Mouse (Mus musculus): ENCODE measurements at regions not wholly inside any gene's neighbourhood (a gene's known extent, or its start where the extent isn't known, plus 50 kb on each side); places are given as distances from the start of the nearest gene placed in this dataset.
A peak's percentile ranks its signal among the peaks of the same experiment; 100 is the strongest.

DNA sequence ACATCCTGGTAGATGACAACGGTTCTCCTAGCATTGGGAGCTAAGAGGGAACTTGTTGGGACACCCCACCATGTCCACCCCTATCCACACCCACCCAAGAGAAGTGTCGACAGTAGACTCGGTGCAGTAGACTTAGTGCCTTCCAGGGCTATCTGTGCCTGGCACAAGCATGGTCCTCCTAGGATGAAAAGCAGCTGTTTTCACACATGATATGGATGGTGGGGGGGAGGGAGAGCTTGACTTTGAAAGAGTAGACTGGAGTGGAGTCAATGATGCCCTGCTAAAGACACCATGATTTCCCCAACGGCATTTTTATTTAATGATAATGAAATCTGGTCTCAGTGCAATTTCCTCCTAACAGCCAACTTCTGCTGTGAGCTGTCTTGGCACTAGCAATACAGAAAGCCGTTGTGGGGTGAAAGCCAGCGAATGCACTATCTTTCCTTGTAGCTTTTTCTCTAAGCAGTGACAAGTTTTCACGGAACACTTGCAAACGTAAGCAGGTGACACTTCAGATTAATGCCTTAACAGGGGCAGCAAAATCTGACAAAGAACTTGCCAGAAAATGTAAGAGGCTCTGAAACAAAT is 244.6 kb upstream of the Fn1 start:
- DNase-seq = no peak

DNA sequence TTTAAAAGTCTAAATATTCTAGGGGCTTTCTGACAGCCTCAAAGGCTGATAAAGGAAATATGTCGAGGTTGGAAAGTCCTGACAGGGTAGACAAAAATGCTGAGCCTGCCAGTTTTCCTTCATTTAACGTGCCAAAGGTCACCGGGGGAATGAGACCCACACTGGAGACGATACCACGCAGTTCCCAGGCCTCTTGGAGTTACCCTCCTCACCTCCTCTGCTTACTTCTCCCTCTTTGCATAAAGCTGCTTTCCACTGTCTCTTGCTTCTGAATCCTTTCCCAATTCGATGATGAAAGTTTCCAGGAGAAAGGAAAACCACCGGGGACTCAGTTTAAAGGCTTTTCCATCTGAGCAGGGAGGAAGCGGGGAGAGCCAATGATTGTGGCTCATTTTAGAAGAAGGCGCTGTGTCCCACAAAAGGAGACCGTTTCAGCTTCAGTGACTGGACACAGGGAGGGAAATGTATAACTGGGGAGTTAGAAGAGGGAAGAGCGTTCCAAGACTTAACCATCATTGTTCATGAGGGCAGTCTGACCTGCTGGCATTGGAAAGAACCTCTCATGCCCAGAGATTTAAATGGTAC is 243.2 kb upstream of the Fn1 start:
- DNase-seq = no peak

DNA sequence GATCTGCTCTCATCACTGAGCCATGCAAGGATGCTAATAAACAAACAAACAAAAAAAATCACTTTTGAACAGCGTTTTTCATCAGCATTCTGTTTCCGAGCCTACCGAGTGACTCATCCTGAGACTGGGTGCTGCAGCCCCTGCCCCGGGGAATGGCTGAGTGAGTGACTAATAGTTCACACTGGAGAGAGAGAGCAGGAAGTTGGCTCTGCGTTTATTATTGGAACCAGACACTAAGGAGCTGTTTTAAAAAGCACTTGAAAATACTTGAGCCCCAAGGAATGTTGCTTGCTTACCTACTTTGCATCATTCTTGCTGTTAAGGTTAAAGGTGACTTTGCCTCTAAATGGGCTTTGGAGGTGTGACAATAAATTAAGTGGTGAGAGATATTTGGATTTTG is 240.6 kb upstream of the Fn1 start:
- DNase-seq = peak; percentile 24 to 64

DNA sequence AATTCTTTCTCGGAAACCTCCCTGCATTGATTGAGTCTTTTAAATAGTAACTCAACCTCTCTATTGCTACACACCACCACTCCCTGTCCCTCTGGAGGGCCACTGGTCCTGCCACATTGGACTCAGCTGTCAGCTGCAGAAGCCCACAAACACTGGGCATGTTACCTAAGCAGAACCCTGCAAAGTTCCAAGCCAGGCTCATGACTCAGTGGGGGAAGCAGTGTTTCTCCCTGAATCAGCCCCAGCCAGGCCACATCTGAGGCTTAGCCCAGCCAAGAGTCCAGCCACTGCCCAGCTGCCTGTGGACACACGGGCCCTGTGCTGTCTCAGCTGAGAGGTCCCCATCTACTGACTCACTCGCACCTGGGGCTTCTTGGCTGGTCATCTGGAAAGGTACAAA is 234.8 kb upstream of the Fn1 start:
- peak in 1 of 2 experiments; percentile 21 for DNase-seq

DNA sequence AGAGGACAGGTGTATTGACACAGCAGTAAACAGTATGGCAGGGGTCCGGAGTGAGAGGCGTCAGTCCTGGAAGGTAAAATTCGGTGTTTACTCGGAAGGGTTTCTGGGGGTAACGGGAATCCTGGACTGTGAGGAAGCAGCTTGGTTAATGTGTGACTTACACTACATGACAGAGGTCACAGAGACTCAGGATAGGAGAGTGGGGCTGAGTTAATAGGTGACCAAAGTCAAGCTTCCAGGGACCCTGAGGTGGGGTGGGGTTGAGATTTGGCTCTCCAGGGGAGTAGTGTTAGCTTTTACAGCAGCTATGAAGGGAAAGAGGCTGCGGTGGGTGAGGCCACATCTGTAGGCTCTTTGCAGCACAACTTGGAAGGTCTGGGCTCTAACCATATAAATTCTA is 233.9 kb upstream of the Fn1 start:
- no peak for DNase-seq

DNA sequence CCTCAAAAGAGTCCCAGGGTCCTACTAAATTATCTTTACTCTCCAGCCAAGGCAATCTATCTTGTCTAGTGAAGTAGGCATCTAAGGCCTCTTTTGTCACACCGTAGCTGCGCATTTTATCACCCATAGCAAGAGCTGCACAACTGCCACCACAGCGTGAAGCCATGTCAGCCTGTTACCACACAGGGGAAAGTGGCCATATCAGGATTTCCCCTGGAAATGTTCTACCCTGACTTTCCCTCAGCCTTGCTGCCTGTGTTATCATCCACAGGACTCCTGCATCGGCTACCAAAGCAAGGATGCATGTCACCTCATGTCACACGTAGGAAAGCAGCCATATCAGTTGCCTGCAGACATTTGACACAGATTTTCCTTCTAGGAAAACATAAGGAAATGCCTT is 233.2 kb upstream of the Fn1 start:
- DNase-seq = no peak

DNA sequence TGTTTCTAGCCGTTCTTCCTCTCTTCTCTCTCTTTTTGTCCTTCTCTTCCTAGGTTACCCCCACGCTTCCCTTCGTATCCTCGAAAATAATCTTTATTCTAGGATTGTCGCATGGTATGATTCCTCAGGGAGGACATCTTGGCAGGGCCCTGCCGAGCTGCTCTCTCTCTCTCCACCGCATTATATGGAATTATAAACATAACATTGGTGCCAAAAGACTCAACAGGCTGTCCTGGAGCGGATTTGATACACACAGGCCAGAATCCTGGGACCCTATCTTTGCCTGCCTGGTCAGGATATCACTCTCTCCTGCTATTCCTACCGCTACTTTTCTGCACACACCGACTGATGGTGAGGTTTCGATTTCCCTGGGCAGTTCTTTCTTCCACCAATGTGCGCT is 228.9 kb upstream of the Fn1 start:
- no peak for DNase-seq

DNA sequence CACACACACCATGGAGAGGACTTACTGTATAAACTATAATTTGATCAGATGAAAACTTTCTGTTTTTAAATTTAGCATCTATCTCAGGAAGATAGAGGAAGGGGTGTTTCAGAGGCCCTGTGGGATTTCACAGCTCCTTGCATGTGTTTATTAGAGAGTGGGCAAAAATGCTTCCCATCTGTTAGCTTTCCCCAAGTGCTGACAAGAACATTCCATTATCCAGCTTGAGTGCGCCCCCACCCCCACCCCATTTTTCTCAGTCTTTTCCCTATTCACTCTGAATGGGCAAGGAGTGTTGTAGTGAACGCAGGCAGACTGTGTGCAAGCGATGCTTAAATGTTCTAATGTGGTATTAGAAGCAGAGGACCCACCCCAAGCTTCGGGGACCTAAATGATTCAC is 228.2 kb upstream of the Fn1 start:
- DNase-seq = no peak

DNA sequence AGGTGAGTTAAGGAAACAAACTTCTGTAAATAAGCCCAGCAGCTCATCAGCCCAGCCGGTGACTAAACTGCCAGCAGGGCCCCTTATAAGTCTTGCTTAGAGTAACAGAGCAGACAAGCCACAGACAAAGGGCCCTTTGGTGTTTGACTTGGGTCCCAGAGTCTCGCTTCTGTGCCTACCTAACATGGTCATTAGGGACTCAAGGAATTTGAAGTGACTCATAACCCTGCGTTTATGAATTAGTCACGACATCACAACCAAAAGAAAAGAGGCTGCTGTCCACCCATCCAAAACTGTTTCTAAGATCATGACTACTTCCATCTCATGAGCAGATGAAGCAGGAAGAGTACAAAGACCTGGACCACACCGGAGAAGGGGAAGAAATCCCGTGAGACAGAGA is 227.5 kb upstream of the Fn1 start:
- DNase-seq = no peak

DNA sequence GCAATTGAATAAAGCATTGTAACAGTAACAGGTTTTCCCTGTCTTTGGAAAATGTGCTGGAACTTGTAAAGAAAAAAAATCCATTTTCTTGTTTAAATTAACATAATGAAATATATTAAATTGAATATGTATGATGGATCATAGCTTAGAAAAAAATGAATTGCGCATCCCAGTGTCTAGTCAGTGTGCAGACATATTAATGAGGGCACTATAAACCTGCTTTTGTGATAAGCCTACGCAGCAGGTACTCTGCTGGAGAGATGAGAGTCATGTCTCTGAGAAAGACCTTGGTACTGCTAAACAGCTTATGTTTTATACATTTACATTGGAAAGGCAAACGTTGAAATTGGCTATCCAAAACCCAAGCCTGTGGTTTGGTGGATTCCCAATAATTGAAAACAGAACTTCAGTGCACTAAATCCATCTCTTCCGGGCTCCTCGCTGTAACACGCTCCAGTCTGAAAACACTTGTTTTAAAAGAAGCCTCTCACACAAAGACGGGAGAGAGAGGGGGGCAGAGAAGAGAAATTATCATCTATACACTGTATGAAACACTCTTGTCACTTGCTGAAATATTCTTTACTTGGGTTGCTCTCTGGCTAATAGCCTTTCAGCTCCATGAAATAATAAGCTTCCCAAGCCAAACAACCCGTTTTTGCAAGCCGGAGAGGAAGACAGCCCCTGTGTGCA is 223.9 kb upstream of the Fn1 start:
- no peak for DNase-seq

DNA sequence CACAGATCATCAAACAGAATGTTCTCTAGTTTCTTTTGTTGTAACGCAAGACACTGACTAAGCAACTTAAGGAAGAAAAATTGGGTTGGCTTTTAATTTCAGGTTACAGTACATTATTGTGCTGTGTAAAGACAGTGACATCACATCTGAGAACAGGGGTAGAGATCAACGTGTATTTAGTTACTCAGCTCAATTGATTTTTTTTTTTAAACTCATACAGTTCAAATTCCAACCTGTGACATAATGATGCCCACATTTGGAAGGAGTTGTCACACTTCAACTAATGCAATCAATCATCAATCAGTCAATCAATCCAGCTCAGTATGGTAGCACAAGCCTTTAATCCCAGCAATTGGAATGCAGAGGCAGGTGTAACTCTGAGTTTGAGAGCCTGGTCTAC is 221.0 kb upstream of the Fn1 start:
- no peak for DNase-seq

DNA sequence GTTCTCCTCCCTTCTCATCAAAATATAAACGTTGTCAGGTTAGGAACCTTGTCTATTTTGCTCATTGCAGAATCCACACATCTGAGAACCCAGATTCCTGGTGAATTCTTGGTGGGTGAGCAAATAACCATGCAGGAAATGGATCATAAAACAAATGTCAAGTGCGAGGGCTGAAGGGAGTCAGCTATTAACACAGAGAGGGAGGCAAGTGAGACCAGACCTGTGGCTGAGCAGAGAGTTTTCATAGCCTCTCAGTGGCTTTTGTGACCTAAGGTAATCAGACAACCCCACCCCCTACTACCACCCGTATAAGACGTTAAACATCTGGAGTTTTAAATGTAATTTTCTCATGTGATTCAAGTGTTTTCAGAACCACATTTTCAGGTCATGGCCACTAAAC is 212.7 kb upstream of the Fn1 start:
- no peak for DNase-seq

DNA sequence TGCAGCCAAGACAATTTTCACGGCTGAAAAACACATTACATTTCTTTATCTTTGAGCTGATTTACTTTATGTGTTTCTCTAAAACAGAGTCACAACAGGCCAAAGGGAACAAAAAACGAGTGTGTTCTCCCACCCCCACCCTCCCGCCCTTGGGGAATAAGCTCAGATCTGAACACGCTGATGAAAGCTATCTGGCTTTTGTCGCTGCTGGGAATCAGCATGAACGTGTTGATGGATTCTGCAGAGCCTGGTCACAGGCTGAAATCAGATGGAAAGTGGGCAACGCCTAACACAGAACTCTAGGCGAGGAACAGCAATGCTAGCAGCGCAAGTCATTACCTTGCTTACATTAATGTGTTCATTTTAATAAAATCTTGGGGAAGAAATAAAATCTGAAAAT is 211.7 kb upstream of the Fn1 start:
- DNase-seq = no peak

DNA sequence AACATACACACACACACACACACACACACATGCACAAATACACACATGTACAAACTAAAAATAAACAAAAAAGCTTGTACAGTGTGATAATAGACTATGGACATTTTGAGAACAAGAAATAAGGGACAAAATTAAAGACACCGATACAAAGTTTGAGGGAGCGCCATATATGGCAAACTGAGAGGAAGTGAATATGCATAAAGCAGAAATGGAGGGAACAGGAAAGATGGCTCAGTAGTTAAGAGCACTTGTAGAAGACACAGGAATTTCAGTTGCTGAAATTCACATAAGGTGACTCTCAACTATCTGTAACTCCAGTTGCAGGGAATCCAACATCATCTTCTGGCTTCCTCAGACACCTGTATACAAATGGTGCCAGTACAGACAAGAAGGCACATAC is 200.2 kb upstream of the Fn1 start:
- DNase-seq = no peak

DNA sequence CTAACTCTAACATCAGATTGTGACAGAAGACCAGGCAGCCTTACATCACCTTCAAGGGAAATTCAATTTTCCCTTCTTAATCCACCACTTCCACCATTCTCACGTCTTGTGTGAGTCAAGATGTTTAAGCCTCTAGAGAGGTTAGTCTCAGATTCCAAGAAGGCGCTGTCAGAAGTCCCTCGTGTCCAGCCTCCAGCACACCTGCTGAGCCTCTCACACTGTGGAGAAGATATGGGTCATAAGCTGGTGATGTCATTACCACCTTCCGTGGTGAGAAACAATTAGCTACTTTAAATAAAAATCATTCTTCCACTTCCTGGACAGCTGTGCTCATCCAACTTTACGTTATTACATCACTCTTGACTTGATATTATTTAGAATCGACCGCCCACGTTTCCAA is 198.3 kb upstream of the Fn1 start:
- DNase-seq = no peak

DNA sequence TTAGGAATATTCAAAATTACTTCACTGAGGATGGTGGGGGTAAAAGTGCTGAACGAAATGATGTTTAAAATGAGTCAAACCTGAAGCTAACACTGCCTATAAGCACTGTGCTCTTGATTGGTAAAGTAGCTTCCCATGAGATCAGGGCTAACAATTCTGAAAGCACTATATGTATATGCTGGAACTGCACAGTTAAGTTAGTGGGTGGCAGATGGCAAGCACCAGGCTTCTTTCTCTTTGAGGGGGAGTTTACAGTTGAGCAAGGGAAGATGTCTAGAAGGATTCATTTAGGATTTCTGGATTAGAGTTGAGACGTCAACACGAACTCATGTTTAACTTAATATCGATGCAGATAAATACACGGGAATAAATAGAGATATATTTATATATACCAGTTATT is 195.7 kb upstream of the Fn1 start:
- no peak for DNase-seq

DNA sequence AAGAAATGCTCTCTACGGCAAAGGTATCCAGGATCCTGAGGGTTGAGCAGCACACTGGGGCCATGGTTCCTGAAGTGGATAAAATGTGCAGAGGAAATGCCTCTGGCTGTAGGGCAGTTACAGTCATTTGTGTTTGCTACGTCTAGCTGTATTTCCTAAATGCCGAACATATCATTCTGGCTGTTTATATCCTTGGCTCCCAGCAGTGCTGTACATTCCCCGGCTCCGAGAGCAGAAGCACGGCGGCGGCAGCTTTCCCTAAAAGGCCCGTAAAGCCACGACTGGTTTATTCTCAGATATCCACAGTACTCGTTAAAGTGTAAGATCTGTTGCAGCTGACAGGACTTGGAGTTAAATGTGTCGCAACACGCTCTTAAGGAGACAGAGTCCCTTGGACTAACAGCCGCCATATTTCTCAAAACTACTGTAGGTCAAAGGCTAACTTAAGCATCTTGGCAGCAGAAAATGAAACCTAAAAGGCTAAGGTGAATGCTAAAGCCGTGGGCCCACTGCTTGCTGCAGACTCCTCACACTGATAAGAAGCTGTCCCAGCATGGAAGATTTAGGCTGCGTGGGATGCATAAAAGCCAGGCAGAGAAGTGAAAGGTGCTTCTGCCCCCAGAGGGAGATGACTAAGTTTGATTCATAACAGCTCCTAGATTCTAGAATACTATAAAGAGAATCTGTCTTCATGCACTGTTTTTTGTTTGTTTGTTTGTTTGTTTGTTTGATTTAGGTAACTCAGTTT is 192.1 kb upstream of the Fn1 start:
- DNase-seq = no peak

DNA sequence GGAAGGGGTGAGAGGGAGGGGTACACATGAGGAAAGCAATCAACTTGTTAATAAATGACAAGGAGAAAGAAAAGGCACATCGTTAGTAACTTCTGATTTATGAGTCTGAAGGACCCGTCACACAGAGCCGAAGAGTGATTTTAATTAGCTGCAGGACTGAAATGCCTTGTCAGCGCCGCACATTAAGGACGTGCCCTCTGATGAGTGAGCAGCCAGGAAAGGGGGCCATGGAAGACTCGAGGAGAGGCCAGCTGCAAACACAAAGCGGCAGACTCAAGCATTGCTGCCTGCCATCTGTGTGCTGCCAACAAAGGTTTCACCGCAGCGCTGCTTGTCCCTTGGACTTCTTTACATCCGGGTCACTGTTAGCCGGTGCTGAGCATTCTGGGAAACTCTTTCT is 184.8 kb upstream of the Fn1 start:
- DNase-seq = no peak

DNA sequence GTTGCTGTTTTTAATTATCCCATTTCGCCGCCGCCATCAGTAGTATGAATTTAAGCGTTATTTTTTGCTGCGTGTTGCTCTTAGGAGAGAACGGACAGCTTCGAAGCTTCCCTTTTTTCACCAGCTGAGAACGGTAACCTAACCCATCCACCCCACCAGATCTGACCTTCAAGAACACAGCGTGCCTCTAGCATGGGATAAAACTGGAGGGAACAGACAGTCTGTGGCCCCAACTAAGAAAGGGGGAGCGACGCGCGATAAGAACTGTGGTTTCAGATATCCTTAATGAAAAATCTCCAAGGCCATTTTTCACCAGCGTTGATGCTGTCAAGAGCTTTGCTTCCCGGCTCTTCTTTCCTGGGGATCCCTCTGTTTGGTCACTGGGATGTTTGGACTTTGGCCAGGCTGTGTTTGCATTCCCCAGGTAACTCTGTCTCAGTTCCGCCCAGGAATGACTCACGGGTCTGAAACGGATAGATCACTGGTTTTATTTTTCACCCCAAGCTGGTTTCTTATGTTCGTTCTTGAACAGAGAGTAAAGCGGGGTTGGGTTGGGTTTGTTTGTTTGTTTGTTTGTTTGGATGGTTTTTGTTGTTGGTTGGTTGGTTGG is 184.1 kb upstream of the Fn1 start:
- peak in 1 of 2 experiments; percentile 15 for DNase-seq

DNA sequence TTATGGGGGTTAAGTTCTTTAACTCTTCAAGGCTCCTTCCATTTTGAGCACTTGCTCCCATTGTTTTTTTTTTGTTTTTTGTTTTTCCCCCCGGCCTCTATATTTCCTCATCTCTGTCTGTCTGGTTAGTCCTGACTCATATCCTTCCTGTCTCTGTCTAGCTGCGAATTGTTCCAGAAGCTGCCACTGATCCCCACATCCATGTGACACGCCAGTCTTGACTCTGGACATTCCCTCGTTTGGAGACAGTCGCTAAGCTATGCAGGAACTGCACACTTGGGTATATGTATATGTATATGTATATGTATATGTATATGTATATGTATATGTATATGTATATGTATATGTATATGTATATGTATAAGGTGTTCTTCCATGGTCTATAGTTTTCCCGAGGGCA is 177.4 kb upstream of the Fn1 start:
- DNase-seq = no peak

DNA sequence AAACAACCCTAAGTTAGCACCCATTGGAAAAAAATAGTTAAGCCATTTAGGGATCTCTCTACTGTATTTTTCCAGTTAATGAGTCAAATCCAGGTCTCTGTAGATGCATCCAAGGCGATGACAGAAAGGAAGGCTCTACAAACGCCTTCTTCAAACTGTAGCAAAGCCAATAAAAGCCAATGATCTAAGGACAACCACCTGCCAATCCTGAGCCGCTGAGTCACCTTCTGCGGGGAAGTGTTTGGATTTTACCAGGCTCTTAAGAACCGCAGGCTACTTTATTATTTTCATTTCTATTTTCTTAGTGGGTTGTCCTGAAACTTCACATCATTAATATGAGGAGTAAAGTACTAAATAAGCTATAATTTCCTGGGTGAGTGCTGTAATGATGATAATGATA is 171.4 kb upstream of the Fn1 start:
- DNase-seq = no peak

DNA sequence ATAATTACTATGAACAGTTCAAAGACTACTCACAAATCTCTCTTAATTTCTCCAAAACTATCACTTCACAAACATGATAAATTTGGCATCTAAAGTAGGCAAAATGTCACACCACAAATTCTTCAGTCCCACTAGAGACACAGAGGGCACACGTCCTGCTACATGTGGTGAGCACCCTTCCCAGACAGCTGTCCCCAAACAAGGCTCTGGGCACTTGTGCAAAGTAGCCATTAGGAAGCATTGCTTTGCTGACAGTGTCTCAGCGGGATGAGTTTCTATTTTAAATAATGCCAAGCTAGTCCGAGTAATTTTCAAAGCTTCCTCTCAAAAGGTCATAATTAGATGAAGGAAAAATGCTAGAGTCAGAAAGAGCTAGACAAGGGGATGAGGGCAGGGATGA is 169.1 kb upstream of the Fn1 start:
- no peak for DNase-seq

DNA sequence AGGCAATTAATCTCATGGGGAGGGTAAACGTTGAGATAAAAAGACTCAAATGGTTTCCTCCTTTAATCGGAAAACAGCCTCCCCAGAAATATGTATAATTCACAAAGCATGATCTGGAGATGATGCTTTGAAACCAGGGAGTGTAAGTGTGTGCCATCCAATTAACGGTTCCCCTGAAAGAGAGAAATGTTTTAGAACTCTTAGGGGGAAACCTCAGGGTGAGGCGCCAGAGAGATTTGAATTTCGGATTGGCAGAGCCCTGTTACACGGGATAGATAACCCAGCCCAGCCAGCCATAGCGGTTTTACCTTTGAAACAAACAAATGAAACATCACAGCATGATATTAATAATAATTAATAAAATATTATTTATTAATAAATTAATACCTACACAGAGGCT is 168.1 kb upstream of the Fn1 start:
- no peak for DNase-seq

DNA sequence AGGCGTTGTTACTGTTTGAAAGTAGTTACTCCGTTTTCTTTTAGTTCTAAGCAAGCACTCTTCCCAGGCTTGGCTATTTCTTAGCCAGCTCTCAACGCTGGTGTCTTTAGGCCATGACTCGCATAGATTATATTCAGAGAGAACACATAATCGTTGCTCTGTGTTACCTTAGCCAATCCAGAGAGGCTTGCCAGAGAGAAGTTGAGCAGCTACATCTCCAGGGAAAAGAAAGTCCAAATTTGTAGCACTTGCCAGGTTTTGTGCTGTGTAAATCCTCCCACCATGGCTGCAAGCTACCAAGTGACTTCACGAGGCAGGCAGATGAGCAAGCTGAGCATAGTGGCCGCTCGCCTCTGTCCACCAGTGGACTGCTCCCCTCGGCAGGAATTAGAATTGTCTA is 163.3 kb upstream of the Fn1 start:
- DNase-seq = no peak

Data from lung, adult 18-20 months (tissue).